In the genomic region with DNA sequence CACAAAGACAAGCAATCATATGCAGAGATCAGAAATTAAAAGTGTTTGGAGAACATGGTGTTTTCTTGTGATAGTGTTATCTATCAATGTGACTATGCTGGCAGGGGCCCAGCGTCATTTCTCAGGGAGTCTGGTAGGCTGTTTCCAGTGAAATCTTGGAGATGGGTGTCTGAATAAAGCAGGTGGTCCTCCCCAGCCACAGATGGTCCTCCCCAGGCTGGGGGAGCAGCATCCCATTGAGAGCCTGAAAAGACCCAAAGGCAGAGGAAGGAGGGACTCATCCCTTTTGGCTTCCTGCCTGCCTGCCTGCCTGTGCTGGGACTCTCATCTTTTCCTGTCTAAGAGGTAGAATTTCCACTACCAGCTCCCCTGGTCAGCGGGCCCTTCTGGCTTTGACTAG, we compare ENCODE assay signal across 17 mouse cellular contexts. TPM values are rescaled to one million over a fixed set of nuclear protein-coding genes. Genes with fewer than 3 reads are reported as not detected.
A peak's percentile ranks its signal among the peaks of the same experiment; 100 is the strongest.
DNase-seq lines count a peak whose midpoint lies in the region; ATAC-seq and TF ChIP-seq lines count a peak whose summit lies in the region.
"Had no signal": no experiment of that assay in that cellular context is flagged by ENCODE, and none has a peak within 500 bp of the region (broad histone marks: within the 10 kb centered on the region; RNA-seq: fewer than 3 reads in every experiment).

No protein-coding gene starts in this region.

- no peak overlapping the region for H3K9ac ChIP-seq in MEL (ENCODE audit: control insufficient read depth, low read depth, low read length, poor library complexity, severe bottlenecking)
- no peak overlapping the region for H3K9ac ChIP-seq in liver, embryonic 12.5 days
- H3K9ac ChIP-seq in intestine, embryonic 15.5 days: no peak overlapping the region
- H3K9ac ChIP-seq: embryonic facial prominence, embryonic 15.5 days; liver, embryonic 13.5 days; stomach, embryonic 15.5 days had no signal

- H3K4me2 ChIP-seq in liver, embryonic 12.5 days: no peak overlapping the region
- no peak overlapping the region for H3K4me2 ChIP-seq in intestine, embryonic 15.5 days (replicated peaks)
- H3K4me2 ChIP-seq: embryonic facial prominence, embryonic 15.5 days; liver, embryonic 13.5 days; stomach, embryonic 15.5 days had no signal

- peak; percentile 56 to 70 for DNase-seq in frontal cortex, adult 2 months (ENCODE audit: extremely low spot score in 1 of 2, low spot score in 1 of 2)
- no peak for DNase-seq in frontal cortex, postnatal 25 days (ENCODE audit: low spot score in 2 of 2)
- peak; percentile 17 for DNase-seq in MEL (ENCODE audit: low read depth, low spot score)
- peak; percentile 70 to 81 for DNase-seq in cerebellum, postnatal 14 days
- peak; percentile 48 to 61 for DNase-seq in layer of hippocampus, postnatal 25 days (ENCODE audit: extremely low spot score in 1 of 2, low spot score in 1 of 2)
- no peak for DNase-seq in retina, embryonic 14.5 days (ENCODE audit: low spot score)
- DNase-seq: adrenal gland, adult 2 months; gastrocnemius, postnatal 10 days; liver, embryonic 13.5 days had no signal

- peak in 1 of 2 experiments; percentile 41; a peak in 1 of 4 replicates for TF ChIP-seq EP300 in MEL (IDR thresholded peaks at IDR 0.05; ENCODE audit: low read depth in 1 of 2, low read length in 2 of 2)

- H3K9me3 ChIP-seq in MEL (replicated peaks; ENCODE audit: insufficient read depth, low read length): no peaks in the 10 kb centered on the region
- H3K9me3 ChIP-seq in liver, embryonic 12.5 days (replicated peaks): no peaks in the 10 kb centered on the region
- no peaks in the 10 kb centered on the region for H3K9me3 ChIP-seq in intestine, embryonic 15.5 days
- H3K9me3 ChIP-seq: embryonic facial prominence, embryonic 15.5 days; liver, embryonic 13.5 days; stomach, embryonic 15.5 days had no signal

- H3K27ac ChIP-seq in MEL (ENCODE audit: control insufficient read depth, low read depth, low read length): no peak overlapping the region
- H3K27ac ChIP-seq in liver, embryonic 12.5 days: no peak overlapping the region
- H3K27ac ChIP-seq in intestine, embryonic 15.5 days: no peak overlapping the region
- H3K27ac ChIP-seq: embryonic facial prominence, embryonic 15.5 days; liver, embryonic 13.5 days; macrophage; stomach, embryonic 15.5 days had no signal

- H3K27me3 ChIP-seq in MEL (ENCODE audit: control insufficient read depth in 1 of 2, insufficient read depth in 2 of 2, low read length in 2 of 2): no peaks in the 10 kb centered on the region
- no peaks in the 10 kb centered on the region for H3K27me3 ChIP-seq in liver, embryonic 12.5 days (replicated peaks)
- no peaks in the 10 kb centered on the region for H3K27me3 ChIP-seq in intestine, embryonic 15.5 days (replicated peaks)
- H3K27me3 ChIP-seq: embryonic facial prominence, embryonic 15.5 days; liver, embryonic 13.5 days; stomach, embryonic 15.5 days had no signal

- H3K4me3 ChIP-seq in MEL (ENCODE audit: control insufficient read depth in 1 of 2, insufficient read depth in 1 of 2, low read depth in 2 of 2, low read length in 2 of 2): no peak overlapping the region
- no peak overlapping the region for H3K4me3 ChIP-seq in liver, embryonic 12.5 days
- H3K4me3 ChIP-seq in intestine, embryonic 15.5 days (replicated peaks): no peak overlapping the region
- H3K4me3 ChIP-seq: embryonic facial prominence, embryonic 15.5 days; liver, embryonic 13.5 days; myocyte; stomach, embryonic 15.5 days had no signal

- no peak for ATAC-seq in liver, embryonic 12.5 days
- no peak for ATAC-seq in intestine, embryonic 15.5 days
- ATAC-seq: intestine, postnatal 0 days had no signal

- no peak for TF ChIP-seq RAD21 in MEL (IDR thresholded peaks at IDR 0.05; ENCODE audit: low read depth, low read length)

- peaks cover 0 to 15% of the 10 kb centered on the region in 2 experiments; a peak in 2 of 4 replicates for H3K4me1 ChIP-seq in MEL (ENCODE audit: control insufficient read depth in 1 of 2, insufficient read depth in 2 of 2, low read length in 2 of 2)
- H3K4me1 ChIP-seq in liver, embryonic 12.5 days: no peaks in the 10 kb centered on the region
- no peaks in the 10 kb centered on the region for H3K4me1 ChIP-seq in intestine, embryonic 15.5 days (replicated peaks)
- H3K4me1 ChIP-seq: liver, embryonic 13.5 days; stomach, embryonic 15.5 days had no signal

- TF ChIP-seq POLR2A in MEL (IDR thresholded peaks at IDR 0.05; ENCODE audit: control insufficient read depth in 1 of 2, insufficient read depth in 1 of 2, low read depth in 1 of 2, low read length in 2 of 2, poor library complexity in 1 of 2): no peak

- WGBS in liver, embryonic 12.5 days (ENCODE audit: insufficient replicate concordance): 40% methylated on average over 2 of the region's 2 CpGs
- WGBS in intestine, embryonic 15.5 days: 88% methylated on average over 2 of the region's 2 CpGs

- H3K36me3 ChIP-seq in MEL (ENCODE audit: control insufficient read depth in 1 of 2, insufficient read depth in 2 of 2, low read length in 2 of 2): peaks cover 0 to 5% of the 10 kb centered on the region in 2 experiments; a peak in 2 of 4 replicates
- no peaks in the 10 kb centered on the region for H3K36me3 ChIP-seq in liver, embryonic 12.5 days
- H3K36me3 ChIP-seq in intestine, embryonic 15.5 days: no peaks in the 10 kb centered on the region
- H3K36me3 ChIP-seq: embryonic facial prominence, embryonic 15.5 days; liver, embryonic 13.5 days; stomach, embryonic 15.5 days had no signal

- TF ChIP-seq CTCF in MEL (IDR thresholded peaks at IDR 0.05 in 2 of 3, conservative IDR thresholded peaks at IDR 0.05 in 1 of 3; ENCODE audit: control insufficient read depth in 1 of 3, insufficient read depth in 1 of 3, low read depth in 2 of 3, low read length in 3 of 3, poor library complexity in 1 of 3, severe bottlenecking in 1 of 3): no peak

- no peaks in the 10 kb centered on the region for H3K79me2 ChIP-seq in MEL (ENCODE audit: control insufficient read depth, insufficient read depth, low read length, poor library complexity)

TF ChIP-seq in MEL, 35 proteins besides CTCF, POLR2A, EP300 and RAD21:
- TF ChIP-seq HCFC1 (IDR thresholded peaks at IDR 0.05; ENCODE audit: low read depth, low read length): no peak
- TF ChIP-seq GATA1 (IDR thresholded peaks at IDR 0.05; ENCODE audit: low read depth, low read length): 0 out of 2 replicates have a peak, but pooled peaks have one; percentile 33
- peak; percentile 71 for TF ChIP-seq TCF12 (IDR thresholded peaks at IDR 0.05; ENCODE audit: low read depth, low read length)

RNA-seq across cellular contexts. Expression of gene Sel1l3, which starts 59.2 kb away (rescaled TPM):
- 28.3 and 28.8 TPM in 2 replicates for polyA plus RNA-seq in frontal cortex, adult 2 months (2012; rRNA removed)
- 0.03 TPM in 1 of 2 replicates, not detected in the other for total RNA-seq in MEL (2012; rRNA removed)
- under 1 TPM in 1 of 2 experiments, not detected in 1; 0.01 TPM for polyA plus RNA-seq in MEL (2012; ENCODE audit: insufficient read depth in 1 of 2, insufficient read length in 2 of 2, low read depth in 1 of 2, low replicate concordance in 2 of 2, missing spikeins in 1 of 2)
- 10 to 100 TPM; 38.9 to 42.1 TPM for total RNA-seq in layer of hippocampus, postnatal 25 days (2021)
- polyA plus RNA-seq in liver, embryonic 12.5 days (2016; fragmentation: Nextera tagmentation; extraction: Ambion mirVana): 0.10 and 0.11 TPM in 2 replicates
- polyA plus RNA-seq in intestine, embryonic 15.5 days (2015; fragmentation: Nextera tagmentation; extraction: Ambion mirVana): 12.2 and 13.9 TPM in 2 replicates
- polyA plus RNA-seq: C2C12 had no signal

Comparison
In these comparisons a context has a peak if more than half of its experiments do, and no peak if none do; other contexts are left out.
1. DNase-seq: peak in frontal cortex, adult 2 months (2 of 2), MEL (single experiment), cerebellum, postnatal 14 days (2 of 2) and layer of hippocampus, postnatal 25 days (2 of 2); none in frontal cortex, postnatal 25 days (0 of 2) and retina, embryonic 14.5 days (single experiment).
2. RNA of gene Sel1l3, which starts 59.2 kb away (polyA plus RNA-seq): 28.3 to 28.8 TPM in frontal cortex, adult 2 months and 12.2 to 13.9 TPM in intestine, embryonic 15.5 days; 0.10 to 0.11 TPM in liver, embryonic 12.5 days and 0.01 TPM in MEL; every median in the first group is over 10 times any median in the second.